ENCODE assay signal across 9 mouse cellular contexts in the genomic region with DNA sequence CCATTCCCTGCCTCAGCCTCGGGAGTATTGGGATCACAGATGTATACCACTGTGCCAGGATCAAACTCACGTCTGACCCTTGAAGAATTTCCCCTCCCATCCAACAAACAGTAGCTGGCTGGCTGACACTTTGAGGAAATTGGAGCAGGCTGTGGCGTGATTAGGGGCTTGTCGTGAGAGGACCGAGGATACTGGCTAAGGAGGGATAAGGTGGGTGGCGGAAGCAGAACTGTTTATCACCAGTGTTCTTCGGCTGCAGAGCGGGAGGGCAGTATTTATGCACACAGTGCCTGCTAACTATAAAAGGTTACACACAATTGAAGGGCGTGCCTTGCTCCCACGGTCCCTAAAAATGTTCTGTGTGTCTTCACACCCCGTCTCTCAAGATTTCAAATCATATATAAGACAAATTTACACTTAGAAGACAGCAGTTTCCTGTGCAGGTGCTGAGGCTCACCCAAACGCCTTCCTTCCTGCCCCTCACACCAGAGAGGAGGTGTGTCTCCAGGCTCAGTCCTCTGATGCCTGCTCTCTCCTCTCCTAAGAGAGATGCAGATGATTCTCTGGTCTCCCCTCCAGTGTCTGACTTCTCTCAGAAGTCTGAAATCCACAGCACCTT. TPM values are rescaled to one million over a fixed set of nuclear protein-coding genes. Genes with fewer than 3 reads are reported as not detected.
DNase-seq lines count a peak whose midpoint lies in the region; ATAC-seq and TF ChIP-seq lines count a peak whose summit lies in the region.
"Had no signal": no experiment of that assay in that cellular context is flagged by ENCODE, and none has a peak within 500 bp of the region (broad histone marks: within the 10 kb centered on the region; RNA-seq: fewer than 3 reads in every experiment).

No protein-coding gene starts in this region.

- no peaks in the 10 kb centered on the region for H3K9me3 ChIP-seq in liver, postnatal 0 days (ENCODE audit: low read length)
- no peaks in the 10 kb centered on the region for H3K9me3 ChIP-seq in hindbrain, embryonic 12.5 days (replicated peaks)
- H3K9me3 ChIP-seq: intestine, embryonic 15.5 days had no signal

- H3K27me3 ChIP-seq in liver, postnatal 0 days (ENCODE audit: insufficient read depth, low read length): no peaks in the 10 kb centered on the region
- H3K27me3 ChIP-seq in hindbrain, embryonic 12.5 days: no peaks in the 10 kb centered on the region
- H3K27me3 ChIP-seq: intestine, embryonic 15.5 days had no signal

- peak overlapping the region; percentile 23; the same call in 1 of the 2 replicates for H3K27ac ChIP-seq in brown adipose tissue, adult 24 weeks (replicated peaks; ENCODE audit: low read depth, low read length)
- H3K27ac ChIP-seq in liver, postnatal 0 days (ENCODE audit: low read depth): 0 out of 2 replicates have a peak overlapping the region, but pooled peaks have one; percentile 11
- H3K27ac ChIP-seq in hindbrain, embryonic 12.5 days: no peak overlapping the region
- H3K27ac ChIP-seq: intestine, embryonic 15.5 days had no signal

- no peak overlapping the region for H3K9ac ChIP-seq in liver, postnatal 0 days (replicated peaks)
- no peak overlapping the region for H3K9ac ChIP-seq in hindbrain, embryonic 12.5 days
- H3K9ac ChIP-seq: intestine, embryonic 15.5 days had no signal

- 18% methylated on average over 12 of the region's 12 CpGs for WGBS in liver, postnatal 0 days (ENCODE audit: insufficient replicate concordance)
- WGBS in hindbrain, embryonic 12.5 days: 65% methylated on average over 12 of the region's 12 CpGs

- H3K4me1 ChIP-seq in brown adipose tissue, adult 24 weeks (ENCODE audit: control insufficient read depth, insufficient read depth, insufficient read length, low read length): no peaks in the 10 kb centered on the region
- H3K4me1 ChIP-seq in liver, postnatal 0 days (ENCODE audit: insufficient read depth): no peaks in the 10 kb centered on the region
- no peaks in the 10 kb centered on the region for H3K4me1 ChIP-seq in hindbrain, embryonic 12.5 days
- H3K4me1 ChIP-seq: intestine, embryonic 15.5 days had no signal

- DNase-seq in kidney, adult 9 months: peak; percentile 20
- DNase-seq in kidney, adult 11 months: no peak
- DNase-seq in liver, postnatal 0 days: no peak
- DNase-seq in thymus, postnatal 10 days (ENCODE audit: low spot score in 2 of 2): peak; percentile 71 to 80
- no peak for DNase-seq in layer of hippocampus, adult 8-10 months (ENCODE audit: low spot score in 2 of 2)

- H3K4me3 ChIP-seq in brown adipose tissue, adult 24 weeks (ENCODE audit: insufficient read depth, low read depth, low read length): no peak overlapping the region
- H3K4me3 ChIP-seq in liver, postnatal 0 days (ENCODE audit: low read depth, low read length): no peak overlapping the region
- H3K4me3 ChIP-seq in hindbrain, embryonic 12.5 days: no peak overlapping the region
- H3K4me3 ChIP-seq: intestine, embryonic 15.5 days had no signal

- no peak overlapping the region; the same call in 1 of the 2 replicates for H3K4me2 ChIP-seq in liver, postnatal 0 days (ENCODE audit: low read depth, low read length)
- no peak overlapping the region for H3K4me2 ChIP-seq in hindbrain, embryonic 12.5 days (replicated peaks)
- H3K4me2 ChIP-seq: intestine, embryonic 15.5 days had no signal

- no peaks in the 10 kb centered on the region for H3K36me3 ChIP-seq in liver, postnatal 0 days (replicated peaks; ENCODE audit: insufficient read depth, low read length)
- no peaks in the 10 kb centered on the region for H3K36me3 ChIP-seq in hindbrain, embryonic 12.5 days
- H3K36me3 ChIP-seq: intestine, embryonic 15.5 days had no signal

- TF ChIP-seq CTCF in liver, postnatal 0 days (IDR thresholded peaks at IDR 0.05; ENCODE audit: low read depth): no peak

- TF ChIP-seq EP300 in liver, postnatal 0 days (IDR thresholded peaks at IDR 0.05; ENCODE audit: low read depth): no peak

- ATAC-seq in liver, postnatal 0 days: no peak
- no peak for ATAC-seq in hindbrain, embryonic 12.5 days (ENCODE audit: low FRiP score)
- ATAC-seq: intestine, embryonic 15.5 days had no signal

RNA-seq across cellular contexts. Expression of a gene that starts 24.5 kb away (rescaled TPM):
- not detected in 2 replicates for polyA plus RNA-seq in brown adipose tissue, adult 24 weeks (2012; ENCODE audit: insufficient read depth, insufficient read length, missing spikeins)
- polyA plus RNA-seq in liver, postnatal 0 days (2015; fragmentation: Nextera tagmentation; extraction: Ambion mirVana): 0.08 TPM in 1 of 2 replicates, not detected in the other
- polyA plus RNA-seq in hindbrain, embryonic 12.5 days (2016; fragmentation: Nextera tagmentation; extraction: Ambion mirVana): not detected in 2 replicates
- total RNA-seq in layer of hippocampus, adult 8-10 months (2022): under 1 TPM in 3 of 4 experiments, not detected in 1; 0.18 to 0.38 (median 0.18) TPM
- polyA plus RNA-seq: intestine, embryonic 15.5 days; neural tube, embryonic 14.5 days had no signal

RNA-seq across cellular contexts. Expression of a gene that starts 42.8 kb away (rescaled TPM):
- 0.44 and 1.5 TPM in 2 replicates for polyA plus RNA-seq in brown adipose tissue, adult 24 weeks (2012; ENCODE audit: insufficient read depth, insufficient read length, missing spikeins)
- polyA plus RNA-seq in liver, postnatal 0 days (2015; fragmentation: Nextera tagmentation; extraction: Ambion mirVana): 17.8 and 20.0 TPM in 2 replicates
- polyA plus RNA-seq in hindbrain, embryonic 12.5 days (2016; fragmentation: Nextera tagmentation; extraction: Ambion mirVana): 2.2 and 3.3 TPM in 2 replicates
- total RNA-seq in layer of hippocampus, adult 8-10 months (2022): under 1 TPM; 0.17 to 0.41 (median 0.37) TPM

RNA-seq across cellular contexts. Expression of a gene that starts 53.9 kb away (rescaled TPM):
- polyA plus RNA-seq in brown adipose tissue, adult 24 weeks (2012; ENCODE audit: insufficient read depth, insufficient read length, missing spikeins): 0.46 and 0.55 TPM in 2 replicates
- polyA plus RNA-seq in liver, postnatal 0 days (2015; fragmentation: Nextera tagmentation; extraction: Ambion mirVana): 0.49 and 0.56 TPM in 2 replicates
- polyA plus RNA-seq in hindbrain, embryonic 12.5 days (2016; fragmentation: Nextera tagmentation; extraction: Ambion mirVana): 0.09 TPM in 1 of 2 replicates, not detected in the other
- total RNA-seq in layer of hippocampus, adult 8-10 months (2022): under 1 TPM in 2 of 4 experiments, not detected in 2; 0.45 to 0.61 TPM
- polyA plus RNA-seq: neural tube, embryonic 14.5 days had no signal

RNA-seq across cellular contexts. Expression of a gene that starts 58.3 kb away (rescaled TPM):
- polyA plus RNA-seq in brown adipose tissue, adult 24 weeks (2012; ENCODE audit: insufficient read depth, insufficient read length, missing spikeins): 214 and 232 TPM in 2 replicates
- 241 TPM in 2 replicates for polyA plus RNA-seq in liver, postnatal 0 days (2015; fragmentation: Nextera tagmentation; extraction: Ambion mirVana)
- polyA plus RNA-seq in hindbrain, embryonic 12.5 days (2016; fragmentation: Nextera tagmentation; extraction: Ambion mirVana): 195 and 200 TPM in 2 replicates
- total RNA-seq in layer of hippocampus, adult 8-10 months (2022): 100 to 1,000 TPM; 203 to 263 (median 244) TPM

RNA-seq across cellular contexts. Expression of a gene that starts 58.3 kb away (rescaled TPM):
- polyA plus RNA-seq in brown adipose tissue, adult 24 weeks (2012; ENCODE audit: insufficient read depth, insufficient read length, missing spikeins): 4.0 and 4.8 TPM in 2 replicates
- 5.4 and 5.8 TPM in 2 replicates for polyA plus RNA-seq in liver, postnatal 0 days (2015; fragmentation: Nextera tagmentation; extraction: Ambion mirVana)
- polyA plus RNA-seq in hindbrain, embryonic 12.5 days (2016; fragmentation: Nextera tagmentation; extraction: Ambion mirVana): 11.3 and 14.6 TPM in 2 replicates
- total RNA-seq in layer of hippocampus, adult 8-10 months (2022): 1 to 10 TPM; 2.5 to 8.6 (median 3.5) TPM

Comparison
In these comparisons a context has a peak if more than half of its experiments do, and no peak if none do; other contexts are left out.
1. DNase-seq: peak in kidney, adult 9 months (single experiment) and thymus, postnatal 10 days (2 of 2); none in kidney, adult 11 months (single experiment), liver, postnatal 0 days (single experiment) and layer of hippocampus, adult 8-10 months (0 of 2).